Mouse (Mus musculus) megakaryocyte, embryonic 14.5 days (primary cell): Measurements from ENCODE around the gene Myod1.

Source experiments
- FLI1 ChIP-seq: IDR thresholded peaks from 2 replicates; pipeline ENCODE4 v1.6.1; 2012; ENCODE audit warnings: low read length, inconsistent platforms, mixed read lengths
- GATA1 ChIP-seq: IDR thresholded peaks from 3 replicates; pipeline ENCODE4 v1.6.1; 2012; ENCODE audit warnings: mixed read lengths, low read length, inconsistent platforms, borderline replicate concordance

- TF ChIP-seq FLI1 (no peak), GATA1 (no peak)
These were observed 39.6 kb downstream of the Myod1 start for GRCm38 (mm10) chr7:46415818-46416425.
